Mouse (Mus musculus): ENCODE results near the gene Iqck.

The Iqck gene

DNA sequence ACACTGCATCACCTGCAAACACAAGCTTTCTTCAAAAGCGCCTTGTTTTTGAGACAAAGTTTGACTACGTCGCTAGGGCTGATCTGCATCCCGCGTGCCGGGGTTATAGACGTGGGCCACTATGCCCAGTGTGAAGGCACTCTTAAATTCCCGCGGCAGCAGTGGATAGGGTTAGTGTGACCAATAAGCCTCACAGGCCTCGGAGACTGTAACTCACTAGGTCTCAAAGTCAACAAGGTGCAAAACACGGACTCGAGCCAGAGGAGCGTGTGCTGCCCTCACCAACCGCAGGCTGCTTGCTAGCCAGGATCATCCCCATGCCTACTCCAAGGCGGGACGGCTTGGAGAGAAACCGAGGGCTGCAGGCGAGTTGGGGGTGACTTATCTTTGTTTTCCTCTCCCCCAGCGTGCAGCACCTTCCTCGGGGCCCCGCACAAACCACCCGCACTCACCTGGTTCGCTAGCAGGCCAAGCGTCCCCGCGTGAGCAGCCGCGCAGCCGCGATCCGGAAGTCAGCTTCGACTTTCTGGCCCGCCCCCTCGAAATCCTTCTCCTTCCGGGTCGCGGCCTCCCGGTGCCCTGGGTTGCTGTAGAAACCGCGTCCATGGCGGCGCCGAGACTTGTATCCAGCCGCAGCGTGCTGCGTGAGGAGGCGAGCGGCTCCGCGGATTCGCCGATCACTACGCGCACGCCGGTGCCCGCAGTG lies at the start of gene Iqck:
Iqck (plus strand) TSS at position 582 of the 706 bp plus-strand sequence.
- peak; percentile 85 for DNase-seq (ENCODE audit: low spot score)

DNA sequence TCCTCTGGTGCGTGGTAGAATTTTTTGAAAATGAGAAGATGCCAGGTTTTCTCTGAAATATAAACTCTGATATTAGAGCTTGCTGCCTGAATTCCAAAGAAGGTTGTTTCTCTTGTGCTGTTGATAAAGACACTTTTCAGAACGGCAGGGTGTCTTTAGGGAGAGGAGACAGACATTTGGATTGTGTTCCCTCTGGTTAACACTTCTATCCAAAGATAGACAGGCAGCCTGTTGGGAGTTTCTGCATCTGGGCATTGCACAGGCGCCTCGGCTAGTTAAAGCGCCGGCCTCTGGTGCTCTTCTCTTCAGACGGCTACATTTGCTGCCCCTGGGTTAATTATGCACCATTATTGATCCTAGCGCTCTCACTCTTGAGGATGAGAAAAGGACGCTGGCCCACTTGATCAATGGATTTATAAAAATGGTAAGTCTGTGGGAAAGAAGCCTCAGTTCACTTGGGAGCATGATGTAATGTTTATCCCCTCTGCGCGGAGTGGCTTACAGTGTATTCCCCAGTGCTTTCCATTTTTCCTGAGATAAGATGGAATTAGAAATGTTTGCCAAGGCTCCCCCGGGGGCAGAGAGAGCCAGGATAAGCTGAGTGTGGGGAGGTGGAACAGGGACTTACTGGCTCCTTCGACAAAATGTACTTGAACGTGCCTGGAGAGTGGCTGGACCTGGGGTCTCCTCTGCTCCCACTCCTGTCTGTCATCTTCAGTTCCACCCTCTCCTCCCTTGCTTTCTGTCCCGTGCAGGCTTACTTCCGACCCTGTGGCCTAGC lies 48.7 kb upstream of the Iqck start:
- no peak for DNase-seq (ENCODE audit: low spot score)

DNA sequence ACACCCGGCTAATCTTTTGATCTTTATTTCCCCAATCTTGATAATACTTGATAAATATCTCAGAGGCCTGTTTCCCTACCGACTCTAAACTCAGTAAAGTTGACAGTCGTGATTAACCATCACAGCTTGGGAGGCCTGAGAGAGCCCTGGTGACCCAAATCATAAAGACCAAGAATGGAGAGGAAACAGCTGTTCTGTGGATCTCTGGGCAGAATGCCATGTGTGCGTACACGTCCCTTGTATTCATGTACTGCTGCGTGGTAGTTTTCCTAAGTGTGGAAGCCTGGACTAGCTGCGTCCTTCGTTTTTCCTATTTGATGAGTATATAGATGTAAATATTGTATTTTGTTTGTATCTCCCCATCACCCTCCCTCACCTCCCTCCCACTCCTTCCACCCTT lies 47.7 kb upstream of the Iqck start:
- no peak for DNase-seq (ENCODE audit: low spot score)

DNA sequence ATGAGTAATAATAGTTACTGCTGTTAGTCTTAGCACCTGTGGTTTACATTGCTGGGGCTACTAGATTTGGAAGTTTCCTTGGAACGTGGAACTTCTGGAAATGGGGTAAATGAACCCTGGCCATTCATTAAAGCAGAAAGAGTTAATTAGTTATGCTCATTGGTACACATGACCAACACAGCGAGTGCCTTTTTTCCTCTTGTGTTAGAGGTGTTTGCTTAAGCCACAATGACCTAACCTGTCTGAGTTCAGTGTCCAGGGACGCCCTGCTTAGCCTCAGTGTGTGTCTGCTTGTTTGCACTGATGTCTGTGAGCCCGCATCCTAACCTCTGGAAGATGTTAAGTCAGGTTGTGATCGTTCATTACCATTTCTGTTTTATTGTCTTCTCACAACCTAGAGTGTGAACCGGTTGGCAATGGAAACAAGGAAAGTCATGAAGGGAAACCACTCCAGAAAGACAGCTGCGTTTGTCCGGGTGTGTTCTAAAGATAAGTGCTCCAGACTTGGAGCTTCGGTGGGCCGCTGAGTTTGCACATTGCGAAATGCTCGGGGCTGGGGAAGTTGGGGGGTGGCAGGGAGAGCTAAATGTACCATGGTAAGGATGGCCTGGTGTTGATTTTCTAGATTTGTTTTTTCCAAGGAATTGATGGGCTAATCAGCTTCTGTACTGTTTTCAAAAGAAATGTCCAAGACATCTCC lies 44.0 kb upstream of the Iqck start:
- no peak for DNase-seq (ENCODE audit: low spot score)

DNA sequence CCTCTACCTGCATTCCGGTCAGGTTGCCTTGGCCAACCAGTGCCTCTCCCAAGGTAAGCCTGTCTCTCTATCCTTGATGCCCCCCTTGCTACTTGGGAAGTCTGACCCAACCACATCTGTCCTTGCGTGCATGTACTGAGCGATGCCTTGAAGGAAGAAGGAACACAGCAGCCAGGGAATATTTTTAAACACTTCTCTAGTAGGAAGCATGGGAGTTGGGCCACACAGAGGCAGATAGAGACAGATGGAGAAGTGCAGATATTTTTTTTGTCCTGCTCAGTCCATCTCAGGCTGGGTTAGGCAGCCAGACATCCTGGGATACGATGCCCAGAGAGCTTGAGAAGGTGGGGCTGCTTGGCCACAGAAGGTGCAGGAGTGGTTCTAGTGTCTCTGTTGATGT lies 42.0 kb upstream of the Iqck start:
- no peak for DNase-seq (ENCODE audit: low spot score)

DNA sequence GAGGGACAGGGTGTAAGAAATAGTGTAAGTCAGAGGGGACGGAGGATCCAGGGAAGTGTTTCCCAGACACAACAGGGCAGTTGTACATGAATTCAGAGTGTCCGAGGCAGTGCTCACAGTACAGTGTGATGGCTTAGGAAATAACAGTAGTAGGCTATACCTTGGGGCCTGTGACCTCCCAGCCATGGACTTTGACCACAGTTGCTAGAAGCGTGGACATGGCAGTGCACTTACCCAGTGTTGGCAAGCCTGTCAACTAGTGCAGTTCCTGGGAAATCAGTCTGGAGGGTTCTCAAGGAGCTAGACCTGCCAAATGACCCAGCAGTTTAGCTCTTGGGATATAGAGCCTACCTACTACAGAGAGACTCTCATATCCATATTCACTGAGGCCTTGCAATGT lies 39.3 kb upstream of the Iqck start:
- DNase-seq (ENCODE audit: low spot score) = no peak

DNA sequence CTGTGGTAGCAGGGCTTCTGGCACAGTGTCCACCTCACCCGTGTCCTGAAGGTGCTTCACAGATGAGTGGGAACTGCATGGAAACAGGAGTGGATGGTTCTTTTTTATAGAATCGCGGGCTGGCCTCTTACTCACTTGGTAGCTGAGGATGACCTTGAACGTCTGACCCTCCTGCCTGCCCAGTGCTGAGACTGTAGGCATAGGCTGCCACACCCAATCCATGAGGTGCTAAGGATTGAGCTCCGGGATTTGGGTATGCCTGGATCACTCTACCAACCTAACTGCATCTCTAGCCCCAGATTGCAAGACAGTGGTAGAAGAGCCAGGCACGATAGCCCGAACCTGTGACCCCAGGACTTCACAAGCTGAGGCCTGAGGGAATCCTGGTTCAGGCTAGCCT lies 37.8 kb upstream of the Iqck start:
- DNase-seq (ENCODE audit: low spot score) = no peak

DNA sequence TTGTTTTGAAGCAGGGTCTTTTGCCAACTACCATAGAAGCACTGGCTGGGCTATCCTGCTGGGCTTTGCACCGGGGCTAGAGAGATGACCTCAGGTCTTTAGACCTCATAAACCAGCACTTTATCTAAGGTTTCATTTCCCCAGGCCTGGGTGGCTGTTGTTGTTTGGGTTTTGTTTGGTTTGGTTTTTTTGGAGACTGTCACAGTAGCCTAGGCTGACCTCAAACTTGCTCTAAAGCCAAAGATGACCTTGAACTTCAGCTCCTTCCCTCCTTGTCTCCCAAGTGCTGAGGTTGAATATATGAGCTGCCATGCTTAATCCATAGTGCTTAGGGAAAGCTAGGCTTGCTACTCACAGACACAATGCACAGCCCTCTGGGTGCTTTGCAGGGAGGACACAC lies 35.9 kb upstream of the Iqck start:
- DNase-seq (ENCODE audit: low spot score) = no peak

DNA sequence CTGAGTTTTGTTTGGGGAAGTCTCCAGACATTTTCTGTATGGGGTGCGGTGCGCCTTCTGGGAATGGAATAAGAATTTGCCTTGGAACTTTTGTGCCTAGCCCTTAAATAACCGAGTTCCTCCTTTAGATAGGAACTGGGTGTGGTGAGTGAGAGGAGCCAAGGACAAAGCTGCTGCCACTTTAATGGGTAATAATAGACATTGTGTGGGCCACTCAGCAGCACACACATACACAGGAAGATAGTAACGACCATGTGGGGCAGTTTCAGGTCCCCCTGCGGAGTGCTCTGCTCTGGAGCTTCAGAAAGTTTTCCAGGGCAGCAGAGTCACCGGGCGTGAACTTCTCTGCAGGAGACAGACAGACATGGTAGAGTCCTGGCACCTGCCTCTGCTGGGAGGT lies 34.2 kb upstream of the Iqck start:
- no peak for DNase-seq (ENCODE audit: low spot score)

DNA sequence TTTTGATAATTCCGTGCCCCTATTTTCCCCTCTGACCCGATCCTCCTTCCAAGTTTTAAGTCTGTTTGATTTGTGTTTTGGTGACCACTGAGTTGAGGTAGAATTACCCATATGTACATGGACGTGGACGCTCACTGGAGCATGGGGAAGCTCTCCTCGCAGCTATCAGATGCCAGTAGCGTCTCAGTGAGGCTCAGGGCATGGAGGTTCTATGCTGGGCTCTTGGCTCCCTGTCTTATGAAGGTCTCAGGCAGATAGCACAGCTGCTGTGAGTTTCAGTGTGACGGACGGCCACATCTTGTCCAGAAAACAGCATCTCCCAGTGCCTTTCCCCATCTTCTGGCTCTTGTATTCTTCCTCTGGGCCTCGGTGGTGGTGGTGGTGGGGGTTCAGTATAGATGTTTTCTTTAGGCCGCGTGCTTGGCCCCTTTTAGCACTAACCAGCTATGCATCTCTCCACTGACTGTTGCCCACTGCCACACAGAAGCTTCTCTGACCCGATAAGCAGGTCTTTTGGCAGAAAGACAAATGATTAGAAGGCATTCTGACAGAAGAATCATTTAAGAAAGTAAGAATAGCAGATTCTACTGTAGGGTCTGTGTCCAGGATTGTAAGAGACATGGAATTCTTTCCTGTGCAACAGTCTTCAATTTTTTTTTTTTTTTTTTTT lies 33.5 kb upstream of the Iqck start:
- no peak for DNase-seq (ENCODE audit: low spot score)

DNA sequence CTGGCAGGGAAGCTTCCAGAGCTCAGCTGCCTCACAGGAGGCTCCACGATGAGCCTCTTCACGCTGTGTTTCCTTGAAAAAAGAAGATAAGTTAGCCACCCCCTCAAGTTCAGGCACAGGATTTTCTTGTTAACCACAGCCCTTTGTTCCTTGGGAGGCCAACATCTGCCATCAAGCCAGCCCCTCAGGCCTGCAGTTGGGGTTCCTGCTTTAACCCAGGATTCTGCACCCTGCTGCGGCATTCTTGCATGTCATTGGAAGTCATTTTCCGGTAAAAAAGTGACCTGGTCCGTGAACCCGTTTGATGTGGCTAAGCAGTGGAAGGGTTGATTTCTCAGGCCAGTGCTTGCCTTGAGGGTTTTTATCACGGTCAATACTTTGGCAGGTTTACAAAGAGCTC lies 31.1 kb upstream of the Iqck start:
- no peak for DNase-seq (ENCODE audit: low spot score)

DNA sequence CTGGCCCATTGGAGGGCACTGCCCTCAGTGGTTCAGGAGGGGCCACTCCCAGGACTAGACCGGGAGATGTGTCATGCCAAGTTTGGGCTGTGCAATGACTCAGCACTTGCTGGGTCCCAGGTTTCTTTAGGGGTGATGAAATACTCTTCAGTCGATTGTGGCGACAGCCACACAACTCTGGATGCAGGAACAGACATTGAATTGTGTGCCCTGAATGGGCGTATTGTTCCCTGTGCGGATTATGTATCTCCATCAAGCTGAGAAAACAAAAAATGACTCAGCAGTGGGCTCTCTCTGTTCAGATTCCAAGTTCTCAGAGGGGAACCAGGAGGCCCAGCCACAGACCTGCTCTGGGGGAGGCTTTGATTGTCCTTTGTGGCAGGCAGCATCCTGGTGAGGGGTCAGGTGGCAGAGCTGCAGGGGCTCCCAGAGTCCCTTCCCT lies 27.6 kb upstream of the Iqck start:
- peak; percentile 14 for DNase-seq (ENCODE audit: low spot score)

DNA sequence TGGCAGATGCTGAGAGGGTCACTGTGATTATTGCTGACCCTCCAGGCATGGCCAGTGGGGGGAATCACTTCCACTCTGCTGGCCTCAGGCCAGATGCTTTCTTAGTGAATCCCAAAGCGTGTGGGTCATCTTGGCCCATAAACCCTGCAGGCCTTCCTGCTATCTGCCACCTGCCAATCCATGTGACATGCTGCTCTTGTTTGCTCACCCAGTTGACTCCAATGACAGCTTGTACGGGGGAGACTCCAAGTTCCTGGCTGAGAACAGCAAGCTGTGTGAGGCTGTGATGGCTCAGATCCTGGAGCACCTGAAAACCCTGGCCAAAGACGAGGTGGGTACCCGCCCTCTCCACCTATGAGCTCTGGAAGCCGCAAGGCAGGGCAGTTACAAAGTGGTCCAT lies 17.7 kb upstream of the Iqck start:
- no peak for DNase-seq (ENCODE audit: low spot score)

DNA sequence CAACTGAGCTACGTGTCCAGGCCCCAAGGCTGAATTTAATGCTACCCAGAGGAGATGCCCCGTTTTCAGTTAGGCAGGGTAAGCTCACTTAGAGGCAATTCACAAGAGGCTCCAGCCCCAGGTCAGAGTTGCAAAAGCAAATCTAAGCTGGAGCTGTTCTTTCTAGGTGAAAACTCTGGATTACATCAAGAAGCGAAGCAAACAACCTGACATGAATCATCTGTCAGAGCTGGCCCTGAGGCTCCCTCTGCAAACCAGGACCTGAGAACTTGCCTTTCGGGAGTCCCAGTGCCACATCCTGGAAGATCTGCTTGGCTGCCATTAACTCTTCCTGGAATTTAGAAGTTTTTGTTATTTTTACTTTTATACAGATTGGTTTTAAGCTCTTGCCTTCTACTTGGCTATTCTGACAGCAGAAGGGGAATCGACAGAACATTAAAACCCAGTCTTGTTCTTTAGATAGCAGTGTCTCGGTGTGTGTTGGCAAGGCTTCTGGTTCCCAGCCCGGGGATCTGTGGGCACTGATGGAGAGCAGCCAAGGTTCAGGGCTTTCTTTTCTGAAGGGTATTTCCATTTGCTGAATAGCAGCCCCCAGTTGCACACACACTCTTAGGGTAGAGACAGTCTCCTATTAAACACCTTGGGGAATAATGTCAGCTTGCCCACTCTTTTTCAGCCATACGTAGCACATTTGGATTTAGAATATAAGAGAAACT lies 14.4 kb upstream of the Iqck start:
- no peak for DNase-seq (ENCODE audit: low spot score)

DNA sequence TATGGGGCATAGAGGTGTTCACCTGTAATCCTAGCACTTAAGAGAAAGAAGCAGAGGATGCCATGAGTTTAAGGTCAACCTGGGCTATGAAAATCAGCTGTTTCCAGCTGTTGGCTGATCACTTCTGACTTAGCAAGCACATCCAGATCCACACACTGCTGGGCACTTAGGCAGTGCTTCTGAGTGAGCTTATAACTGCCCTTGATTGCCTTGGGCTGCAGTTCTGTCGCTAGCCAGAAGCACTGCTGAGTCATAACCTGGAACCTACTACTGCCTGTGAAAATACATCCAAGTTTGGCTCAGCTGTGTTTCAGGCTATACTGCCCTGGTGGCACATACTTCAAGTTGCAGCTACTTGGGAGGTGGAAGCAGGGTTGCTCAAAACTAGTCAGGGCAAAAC lies 13.8 kb upstream of the Iqck start:
- no peak for DNase-seq (ENCODE audit: low spot score)

DNA sequence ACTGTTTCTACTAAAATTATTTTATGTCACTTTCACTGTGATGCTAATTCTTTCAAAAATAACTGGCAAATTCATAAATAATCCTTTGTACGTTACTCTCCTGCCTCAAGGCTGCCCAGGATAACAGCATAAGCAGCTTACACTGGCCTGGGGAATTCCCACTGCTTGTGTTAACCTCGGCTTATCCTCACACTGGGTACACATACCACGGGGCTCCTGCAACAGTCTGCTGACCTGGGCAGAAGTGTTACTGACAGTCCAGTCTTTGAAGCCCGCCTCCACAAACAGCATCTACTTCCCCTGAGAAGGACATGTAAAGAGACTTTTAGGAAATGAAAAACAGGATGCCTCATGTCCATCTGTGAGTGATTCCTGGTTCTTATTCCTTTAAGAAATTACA lies 12.6 kb upstream of the Iqck start:
- DNase-seq (ENCODE audit: low spot score) = no peak

DNA sequence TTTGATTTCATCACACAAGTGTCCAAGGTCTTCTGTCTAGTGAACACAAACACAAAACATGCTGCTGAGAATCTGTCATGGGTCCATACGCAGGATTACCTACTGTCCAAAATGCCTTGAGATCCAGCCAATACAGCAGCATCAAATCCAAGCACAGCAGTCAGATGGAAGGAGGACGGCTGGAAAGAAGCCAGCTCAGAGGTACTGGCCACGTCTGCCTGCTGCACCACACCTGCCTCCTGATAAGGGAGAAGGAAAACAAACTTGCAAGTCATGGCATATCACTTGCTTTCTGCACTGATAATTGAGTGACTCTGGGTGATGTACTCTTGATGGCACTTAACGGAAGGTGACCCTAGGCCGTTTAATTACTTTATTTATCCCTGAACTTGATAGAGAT lies 10.4 kb upstream of the Iqck start:
- no peak for DNase-seq (ENCODE audit: low spot score)

DNA sequence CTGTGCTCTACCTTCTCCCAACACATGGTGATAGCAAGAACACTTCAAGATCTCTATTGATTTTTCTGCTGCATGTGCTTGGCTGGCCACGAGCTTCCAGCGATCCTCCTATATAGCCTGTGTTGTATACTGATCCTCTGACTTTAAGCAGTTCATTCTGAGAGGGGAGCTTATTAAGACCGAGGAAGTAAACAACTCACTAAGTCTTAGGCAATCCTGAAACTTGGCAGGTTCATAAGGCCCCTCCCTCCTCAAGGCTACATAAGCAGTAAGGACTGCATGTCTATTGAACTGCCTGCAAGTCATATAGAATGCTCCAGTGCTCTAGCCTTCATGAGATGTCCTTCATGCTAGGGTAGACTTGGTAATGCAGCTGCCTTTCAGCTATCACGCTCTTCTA lies 9.2 kb upstream of the Iqck start:
- DNase-seq (ENCODE audit: low spot score) = no peak

DNA sequence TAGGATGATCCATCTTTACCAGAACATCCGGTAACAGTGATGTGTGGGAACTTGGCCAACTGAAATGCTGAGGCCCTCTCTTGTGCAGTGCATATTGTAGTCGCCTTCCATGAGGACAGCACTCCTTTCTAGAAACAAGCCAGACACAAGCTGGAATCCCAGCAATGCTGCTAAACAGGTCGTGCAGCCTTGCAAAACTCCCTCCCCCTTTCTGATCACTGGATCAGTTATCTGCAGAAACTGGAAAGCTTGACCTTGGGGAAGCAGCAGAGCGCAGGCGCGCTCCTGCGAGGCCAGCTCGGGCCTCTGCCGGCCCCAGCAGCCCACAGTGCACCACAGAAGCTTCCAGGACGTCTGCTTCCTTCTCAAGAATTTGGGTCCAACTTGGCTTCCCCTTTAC lies 6.8 kb upstream of the Iqck start:
- DNase-seq (ENCODE audit: low spot score) = no peak

DNA sequence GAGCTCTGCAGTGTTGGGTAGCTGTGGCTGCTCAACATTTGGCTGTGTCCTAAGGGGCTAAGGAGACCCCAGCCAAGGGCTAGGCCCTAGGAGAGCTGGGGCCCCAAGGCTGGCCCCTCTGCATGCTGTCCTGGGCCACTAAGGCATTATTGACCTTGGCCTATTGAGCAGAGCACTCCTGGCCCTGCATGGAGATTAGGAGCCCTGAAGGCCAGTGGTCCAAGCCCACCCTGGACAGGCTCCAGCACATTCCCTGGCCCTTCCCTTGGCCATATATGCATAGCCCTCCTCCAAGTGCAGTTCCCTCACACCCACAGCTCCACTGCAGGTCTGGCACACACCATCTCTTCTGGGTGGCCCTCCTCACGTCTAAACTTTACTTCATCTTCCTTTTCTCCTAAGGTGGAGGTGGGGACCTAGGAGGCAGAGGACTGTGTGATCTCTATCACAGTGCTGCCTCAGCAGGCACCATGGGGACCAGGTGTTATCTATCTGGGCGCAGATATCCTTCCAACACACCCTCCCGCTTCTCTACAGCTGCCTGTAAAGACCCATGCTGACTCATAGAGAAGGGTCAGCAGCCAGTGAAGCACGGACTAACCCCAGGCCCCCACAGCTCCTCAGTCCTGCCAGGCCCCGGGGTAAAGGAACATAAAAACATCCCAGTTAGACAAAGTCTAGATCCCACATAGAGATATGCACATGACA lies 5.9 kb upstream of the Iqck start:
- DNase-seq (ENCODE audit: low spot score) = no peak

DNA sequence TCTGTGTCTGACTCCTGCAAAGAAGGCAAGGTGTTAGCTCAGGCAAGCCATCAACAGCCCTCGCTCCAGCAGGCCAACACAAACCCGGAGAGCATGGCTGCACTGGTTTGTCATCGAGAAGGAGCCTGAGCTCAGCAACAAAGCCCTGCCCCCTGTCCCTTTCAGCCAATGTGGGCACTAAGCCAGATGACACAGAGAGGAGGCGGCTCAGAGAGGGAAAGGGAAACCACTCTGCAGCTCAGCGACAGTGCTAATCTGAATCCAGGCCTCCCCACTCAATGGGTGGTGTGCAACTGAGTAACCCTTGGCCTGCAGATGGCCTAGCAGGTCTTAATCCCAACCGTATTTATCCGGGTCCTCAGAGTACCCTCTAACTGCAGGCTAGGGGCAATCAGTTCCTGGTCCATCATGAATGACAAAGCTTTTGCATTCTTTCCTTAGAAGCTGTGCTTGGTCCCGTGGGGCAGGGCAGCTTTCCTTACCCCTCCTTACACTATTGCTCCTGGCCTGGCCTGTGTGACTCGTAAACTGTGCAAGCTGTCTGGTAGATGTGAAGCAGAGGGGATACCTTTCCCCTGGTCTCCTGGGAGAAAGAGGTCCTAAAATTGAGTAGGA lies 4.8 kb upstream of the Iqck start:
- DNase-seq (ENCODE audit: low spot score) = no peak

Data from c-Kit-positive CD71-positive TER-119-positive erythroid progenitor cells, embryonic 14.5 days (primary cell).